Mouse (Mus musculus) gastrocnemius, postnatal 4 days (tissue): Measurements from ENCODE around the gene Crybg2. TPM values are rescaled to one million over a fixed set of nuclear protein-coding genes. Genes with fewer than 3 reads are reported as not detected.

Experiments
- DNase-seq, 2 experiments: peaks; one replicate each; pipeline ENCODE4 v3.0.0; 2021 to 2022; ENCODE audit warnings: low spot score in 2 of 2, mixed read lengths in 2 of 2
- total RNA-seq, 2 experiments: library from RNA; stranded (reverse); gene quantifications; 2 replicates each; pipeline ENCODE4 v1.2.3; 2021

The Crybg2 gene
- total RNA-seq, 2 experiments from 2014 or later = 0.54 TPM; not detected in 1

GRCm38 (mm10) chr4:134058166-134058715 is 2.4 kb upstream of the Crybg2 start:
- DNase-seq = no peak

GRCm38 (mm10) chr4:134058908-134059307 is 1.7 kb upstream of the Crybg2 start:
- DNase-seq = no peak

GRCm38 (mm10) chr4:134061166-134061830 is 683 bp downstream of the Crybg2 start:
- DNase-seq = no peak

- no peak for DNase-seq
Observed at GRCm38 (mm10) chr4:134061944-134062446, 1.4 kb downstream of the Crybg2 start.

GRCm38 (mm10) chr4:134062561-134062960 is 1.9 kb downstream of the Crybg2 start:
- no peak for DNase-seq

- DNase-seq = no peak
Observed at GRCm38 (mm10) chr4:134065431-134066004, 4.9 kb downstream of the Crybg2 start.

- no peak for DNase-seq
Observed at GRCm38 (mm10) chr4:134067383-134067782, 6.8 kb downstream of the Crybg2 start.

- no peak for DNase-seq
Observed at GRCm38 (mm10) chr4:134067833-134068544, 7.4 kb downstream of the Crybg2 start.

GRCm38 (mm10) chr4:134068793-134069580 is 8.4 kb downstream of the Crybg2 start:
- DNase-seq = no peak

GRCm38 (mm10) chr4:134078694-134079093 is 18.1 kb downstream of the Crybg2 start:
- DNase-seq = no peak

- no peak for DNase-seq
Observed at GRCm38 (mm10) chr4:134080674-134081073, 20.1 kb downstream of the Crybg2 start.

GRCm38 (mm10) chr4:134081730-134082386 is 21.2 kb downstream of the Crybg2 start:
- DNase-seq = no peak

GRCm38 (mm10) chr4:134082460-134082859 is 21.8 kb downstream of the Crybg2 start:
- DNase-seq = no peak

- DNase-seq = no peak
Observed at GRCm38 (mm10) chr4:134084999-134085398, 24.4 kb downstream of the Crybg2 start.

- DNase-seq = no peak
Observed at GRCm38 (mm10) chr4:134087412-134087811, 26.8 kb downstream of the Crybg2 start.

GRCm38 (mm10) chr4:134089029-134089428 is 28.4 kb downstream of the Crybg2 start:
- no peak for DNase-seq

GRCm38 (mm10) chr4:134090521-134091224 is 30.1 kb downstream of the Crybg2 start:
- DNase-seq = no peak

GRCm38 (mm10) chr4:134091225-134091529 is 30.6 kb downstream of the Crybg2 start:
- no peak for DNase-seq

- peak in 1 of 2 experiments; percentile 43 for DNase-seq
Observed at GRCm38 (mm10) chr4:134092382-134093288, 32.0 kb downstream of the Crybg2 start.
